Comparison of ENCODE assay signal across 8 mouse cellular contexts in genomic region chr10:93298208-93298607, GRCm38 (mm10). TPM values are rescaled to one million over a fixed set of nuclear protein-coding genes. Genes with fewer than 3 reads are reported as not detected.
DNase-seq lines count a peak whose midpoint lies in the region; ATAC-seq and TF ChIP-seq lines count a peak whose summit lies in the region.

No protein-coding gene starts in this region.

- peak overlapping the region; percentile 14; the same call in 1 of the 2 replicates for H3K4me2 ChIP-seq in heart, embryonic 14.5 days (ENCODE audit: low read length)
- H3K4me2 ChIP-seq in liver, embryonic 11.5 days = no peak overlapping the region
- H3K4me2 ChIP-seq in intestine, postnatal 0 days (replicated peaks; ENCODE audit: low read depth) = no peak overlapping the region

- no peak overlapping the region for H3K4me3 ChIP-seq in heart, embryonic 14.5 days (ENCODE audit: control insufficient read depth in 1 of 2, insufficient read depth in 1 of 2, low read depth in 1 of 2, low read length in 2 of 2)
- H3K4me3 ChIP-seq in liver, adult 2 months (ENCODE audit: insufficient read depth, low read depth, low read length) = no peak overlapping the region
- H3K4me3 ChIP-seq in liver, embryonic 11.5 days (ENCODE audit: low read depth, low read length) = no peak overlapping the region
- H3K4me3 ChIP-seq in ES-Bruce4 (ENCODE audit: low read depth, low read length) = 0 out of 2 replicates have a peak overlapping the region, but pooled peaks have one; percentile 13
- no peak overlapping the region for H3K4me3 ChIP-seq in intestine, postnatal 0 days (ENCODE audit: low read depth, low read length)

- H3K79me2 ChIP-seq in liver, adult 2 months (ENCODE audit: control insufficient read depth, insufficient read depth, low read length) = no peaks in the 10 kb centered on the region

- H3K9ac ChIP-seq in heart, embryonic 14.5 days (ENCODE audit: low read length) = peak overlapping the region; percentile 25; the same call in 1 of the 2 replicates
- H3K9ac ChIP-seq in liver, adult 2 months (ENCODE audit: low read depth, low read length) = peak overlapping the region; percentile 38; the same call in 1 of the 2 replicates
- no peak overlapping the region for H3K9ac ChIP-seq in liver, embryonic 11.5 days (ENCODE audit: low read depth, low read length)
- H3K9ac ChIP-seq in ES-Bruce4 (ENCODE audit: low read depth, poor library complexity, severe bottlenecking) = 0 out of 2 replicates have a peak overlapping the region, but pooled peaks have one; percentile 22
- no peak overlapping the region for H3K9ac ChIP-seq in intestine, postnatal 0 days (ENCODE audit: low read depth, low read length)

- DNase-seq in heart, postnatal 4 days = no peak
- no peak for DNase-seq in liver, adult 2 months (ENCODE audit: extremely low read depth, low read depth, low spot score)
- DNase-seq in liver, embryonic 11.5 days (ENCODE audit: low spot score) = no peak
- no peak for DNase-seq in spleen, adult 12 weeks (ENCODE audit: low spot score)
- DNase-seq in embryo, embryonic 10 days (ENCODE audit: low spot score) = no peak

- TF ChIP-seq POLR2A in liver, adult 2 months (IDR thresholded peaks at IDR 0.05; ENCODE audit: extremely low read depth, insufficient read depth, low read length) = no peak
- TF ChIP-seq POLR2A in ES-Bruce4 (IDR thresholded peaks at IDR 0.05; ENCODE audit: insufficient read depth, low read length) = no peak

- H3K4me1 ChIP-seq in heart, embryonic 14.5 days (ENCODE audit: control insufficient read depth in 2 of 2, insufficient read depth in 2 of 2, low read length in 2 of 2) = peaks cover 14 to 28% of the 10 kb centered on the region in 2 experiments
- peaks cover 4% of the 10 kb centered on the region for H3K4me1 ChIP-seq in liver, adult 2 months (ENCODE audit: control insufficient read depth, insufficient read depth, low read length)
- peaks cover 6% of the 10 kb centered on the region for H3K4me1 ChIP-seq in liver, embryonic 11.5 days (replicated peaks; ENCODE audit: control insufficient read depth, insufficient read depth, low read length)
- peaks cover 16% of the 10 kb centered on the region for H3K4me1 ChIP-seq in ES-Bruce4 (ENCODE audit: control insufficient read depth, insufficient read depth, low read length)
- H3K4me1 ChIP-seq in intestine, postnatal 0 days (replicated peaks; ENCODE audit: control insufficient read depth, insufficient read depth, low read length) = no peaks in the 10 kb centered on the region

- H3K36me3 ChIP-seq in heart, embryonic 14.5 days (ENCODE audit: control insufficient read depth, insufficient read depth, low read length) = no peaks in the 10 kb centered on the region
- H3K36me3 ChIP-seq in liver, adult 2 months (ENCODE audit: control insufficient read depth, insufficient read depth, low read length) = no peaks in the 10 kb centered on the region
- H3K36me3 ChIP-seq in liver, embryonic 11.5 days (ENCODE audit: control insufficient read depth, insufficient read depth, low read length) = no peaks in the 10 kb centered on the region
- no peaks in the 10 kb centered on the region for H3K36me3 ChIP-seq in ES-Bruce4 (ENCODE audit: control insufficient read depth, insufficient read depth, low read length, poor library complexity, severe bottlenecking)
- H3K36me3 ChIP-seq in intestine, postnatal 0 days (ENCODE audit: control insufficient read depth, insufficient read depth) = no peaks in the 10 kb centered on the region

- no peak for TF ChIP-seq CTCF in liver, adult 2 months (IDR thresholded peaks at IDR 0.05; ENCODE audit: low read depth, low read length)
- no peak for TF ChIP-seq CTCF in ES-Bruce4 (IDR thresholded peaks at IDR 0.05; ENCODE audit: low read depth, low read length)
- TF ChIP-seq CTCF in intestine, postnatal 0 days (IDR thresholded peaks at IDR 0.05; ENCODE audit: low read depth) = no peak

- WGBS in heart, embryonic 14.5 days = 41% methylated on average over 7 of the region's 7 CpGs
- 53% methylated on average over 7 of the region's 7 CpGs for WGBS in liver, adult 2 months
- 33% methylated on average over 7 of the region's 7 CpGs for WGBS in liver, embryonic 11.5 days
- 62% methylated on average over 7 of the region's 7 CpGs for WGBS in intestine, postnatal 0 days

- no peaks in the 10 kb centered on the region for H3K27me3 ChIP-seq in heart, embryonic 14.5 days (ENCODE audit: control insufficient read depth, insufficient read depth, low read length)
- no peaks in the 10 kb centered on the region for H3K27me3 ChIP-seq in liver, adult 2 months (ENCODE audit: control insufficient read depth, insufficient read depth, low read length)
- H3K27me3 ChIP-seq in liver, embryonic 11.5 days (replicated peaks; ENCODE audit: control insufficient read depth, insufficient read depth, low read length) = no peaks in the 10 kb centered on the region
- no peaks in the 10 kb centered on the region for H3K27me3 ChIP-seq in ES-Bruce4 (ENCODE audit: control insufficient read depth, insufficient read depth, low read length, poor library complexity, severe bottlenecking)
- H3K27me3 ChIP-seq in intestine, postnatal 0 days (replicated peaks; ENCODE audit: control insufficient read depth, insufficient read depth, low read length) = no peaks in the 10 kb centered on the region

- TF ChIP-seq EP300 in ES-Bruce4 (IDR thresholded peaks at IDR 0.05; ENCODE audit: insufficient read depth, low read depth, low read length) = no peak

- H3K9me3 ChIP-seq in heart, embryonic 14.5 days (ENCODE audit: control insufficient read depth, low read length) = no peaks in the 10 kb centered on the region
- no peaks in the 10 kb centered on the region for H3K9me3 ChIP-seq in liver, embryonic 11.5 days (ENCODE audit: control insufficient read depth, low read length)
- H3K9me3 ChIP-seq in ES-Bruce4 (replicated peaks; ENCODE audit: control insufficient read depth, insufficient read depth, low read length, poor library complexity, severe bottlenecking) = no peaks in the 10 kb centered on the region
- H3K9me3 ChIP-seq in intestine, postnatal 0 days (ENCODE audit: control insufficient read depth) = no peaks in the 10 kb centered on the region

- ATAC-seq in heart, embryonic 14.5 days (ENCODE audit: insufficient number of reproducible peaks, insufficient read depth, low FRiP score, low read depth) = 0 out of 2 replicates have a peak, but pooled peaks have one; percentile 45
- no peak for ATAC-seq in liver, embryonic 11.5 days (replicated peaks; ENCODE audit: low FRiP score)
- ATAC-seq in intestine, postnatal 0 days = no peak

- peak overlapping the region; percentile 78 to 81 for H3K27ac ChIP-seq in heart, embryonic 14.5 days (replicated peaks in 1 of 2; ENCODE audit: control insufficient read depth in 1 of 2, insufficient read depth in 1 of 2, low read depth in 2 of 2, low read length in 2 of 2)
- H3K27ac ChIP-seq in liver, adult 2 months (replicated peaks; ENCODE audit: insufficient read depth, low read depth, low read length) = peak overlapping the region; percentile 76
- no peak overlapping the region for H3K27ac ChIP-seq in liver, embryonic 11.5 days (ENCODE audit: low read depth, low read length)
- peak overlapping the region; percentile 78 for H3K27ac ChIP-seq in ES-Bruce4 (ENCODE audit: insufficient read depth, low read length)
- 0 out of 2 replicates have a peak overlapping the region, but pooled peaks have one; percentile 21 for H3K27ac ChIP-seq in intestine, postnatal 0 days (ENCODE audit: low read depth, low read length)

RNA-seq across cellular contexts. Expression of gene Elk3, which starts 12.7 kb away (rescaled TPM):
- polyA plus RNA-seq in heart, embryonic 14.5 days (2014; fragmentation: Nextera tagmentation; extraction: Ambion mirVana) = 42.8 and 46.5 TPM in 2 replicates
- total RNA-seq in heart, postnatal 4 days (2021) = 100 to 1,000 TPM; 102 to 103 TPM
- total RNA-seq in liver, adult 2 months (2014; rRNA removed) = 3.4 and 4.8 TPM in 2 replicates
- 6.3 and 8.0 TPM in 2 replicates for polyA plus RNA-seq in liver, adult 2 months (2012; rRNA removed)
- polyA plus RNA-seq in liver, embryonic 11.5 days (2014; fragmentation: Nextera tagmentation; extraction: Ambion mirVana) = 15.9 and 17.6 TPM in 2 replicates
- polyA plus RNA-seq in ES-Bruce4 (2011; ENCODE audit: insufficient read depth, insufficient read length, low read depth, missing spikeins) = 11.0 and 11.9 TPM in 2 replicates
- 14.2 and 16.4 TPM in 2 replicates for polyA plus RNA-seq in intestine, postnatal 0 days (2015; fragmentation: Nextera tagmentation; extraction: Ambion mirVana)

Comparison
In these comparisons a context has a peak if more than half of its experiments do, and no peak if none do; other contexts are left out.
1. H3K9ac ChIP-seq: peak in heart, embryonic 14.5 days (single experiment), liver, adult 2 months (single experiment) and ES-Bruce4 (single experiment); none in liver, embryonic 11.5 days (single experiment) and intestine, postnatal 0 days (single experiment).